Mouse (Mus musculus): ENCODE results near the gene Pigv. TPM values are rescaled to one million over a fixed set of nuclear protein-coding genes. Genes with fewer than 3 reads are reported as not detected.

Pigv gene
- polyA plus RNA-seq (2012; fragmentation: generic; extraction: Trizol): 9.8 TPM

DNA sequence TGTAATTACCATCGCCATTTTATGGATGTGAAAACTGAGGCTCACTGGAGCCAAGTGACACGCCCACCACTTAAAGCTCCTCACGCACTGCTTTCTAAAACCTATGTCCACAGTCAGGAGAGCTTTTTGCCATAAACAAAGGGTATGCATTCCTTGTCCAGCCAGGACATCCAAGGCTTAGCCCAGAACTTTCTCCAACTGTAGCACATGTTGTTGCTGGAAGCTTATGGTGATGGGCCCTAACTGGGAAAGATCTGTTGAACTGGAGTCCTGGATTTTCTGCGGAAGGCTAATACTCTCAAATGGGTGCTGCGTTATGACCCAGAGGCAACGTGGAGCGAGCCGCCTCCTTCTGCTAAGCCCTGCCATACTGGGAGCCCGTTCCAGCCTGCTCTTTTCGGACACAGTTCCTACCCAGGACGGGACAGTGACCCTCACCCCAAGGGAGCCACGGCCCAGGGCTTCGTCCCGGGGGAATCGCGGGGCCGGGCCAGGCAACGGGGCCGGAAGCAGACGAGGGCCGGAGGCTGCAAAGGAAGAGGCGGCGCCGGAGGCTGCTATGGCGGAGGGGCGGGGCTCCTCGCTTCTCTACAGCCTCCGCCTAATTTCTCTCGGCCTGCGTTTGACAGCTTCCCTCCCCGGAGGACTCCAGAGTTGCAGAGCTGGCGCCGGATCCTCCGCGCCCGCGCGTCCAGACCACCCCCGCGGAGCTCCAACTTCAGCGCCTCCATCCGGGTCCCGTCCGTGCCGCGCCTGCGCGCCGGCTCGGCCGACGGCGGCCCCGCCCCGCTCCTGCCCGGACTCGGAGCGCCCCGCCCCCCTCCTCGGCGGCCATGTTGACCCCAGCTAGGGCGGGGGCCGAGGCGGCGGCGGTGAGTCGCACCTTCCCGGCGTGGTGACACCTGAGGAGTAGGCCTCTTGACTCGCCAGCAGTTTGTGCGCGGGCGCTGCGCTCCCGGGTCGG is at the start of gene Pigv:
Gene Pigv, minus strand, starts transcription at position 767 of the 964 bp plus-strand sequence.
- TF ChIP-seq USF1 (IDR thresholded peaks at IDR 0.05; ENCODE audit: low read depth) (no peak), POLR2A (IDR thresholded peaks at IDR 0.05; ENCODE audit: insufficient read length, low read depth) (peak; percentile 90), POLR2AphosphoS2 (IDR thresholded peaks at IDR 0.05; ENCODE audit: insufficient read length, low read depth) (peak; percentile 83), MYOD1 (IDR thresholded peaks at IDR 0.05; ENCODE audit: control insufficient read depth in 1 of 3, insufficient read length in 2 of 3, low read depth in 2 of 3) (peak in 1 of 3 experiments; percentile 26)
- peak within 1 kb of the TSS; percentile 64 for H3ac ChIP-seq (ENCODE audit: control insufficient read depth, insufficient read length)
- peak within 1 kb of the TSS; percentile 88 for H3K4me2 ChIP-seq (ENCODE audit: low read depth)
- H3K4me3 ChIP-seq: peak within 1 kb of the TSS; percentile 73
- H3K36me3 ChIP-seq (ENCODE audit: control insufficient read depth, insufficient read depth): no peaks in the 10 kb centered on the region
- H3K79me2 ChIP-seq (ENCODE audit: control insufficient read depth, insufficient read depth): no peaks in the 10 kb centered on the region
- no peaks in the 10 kb centered on the region for H3K27me3 ChIP-seq (ENCODE audit: control insufficient read depth, insufficient read depth, insufficient read length)

DNA sequence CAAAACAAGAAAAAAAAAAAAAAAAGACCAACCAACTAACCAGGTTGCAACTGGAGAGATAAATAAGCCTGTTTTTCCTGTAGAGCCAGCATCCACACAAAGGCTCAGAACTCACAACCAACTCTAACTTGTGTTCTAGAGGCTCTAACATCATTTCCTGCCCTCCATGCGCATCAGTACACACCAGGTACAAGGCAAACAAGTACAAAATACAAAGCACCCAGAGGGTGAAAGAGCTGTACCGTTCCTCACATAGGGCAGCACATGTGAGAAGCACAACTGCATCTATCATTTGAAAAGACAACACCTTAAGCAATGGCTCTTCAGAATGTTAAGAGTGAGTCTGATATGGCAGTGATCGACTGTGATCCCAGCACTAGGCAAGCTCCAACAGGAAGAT is 47.3 kb upstream of the Pigv start:
- Histone ChIP-seq H3K27me3 (ENCODE audit: control insufficient read depth, insufficient read depth, insufficient read length) (no peaks in the 10 kb centered on the region), H3K4me3 (no peak overlapping the region), H3K36me3 (ENCODE audit: control insufficient read depth, insufficient read depth) (peaks cover 38% of the 10 kb centered on the region), H3K79me2 (ENCODE audit: control insufficient read depth, insufficient read depth) (peaks cover 87% of the 10 kb centered on the region), H3ac (ENCODE audit: control insufficient read depth, insufficient read length) (no peak overlapping the region), H3K4me2 (ENCODE audit: low read depth) (no peak overlapping the region)
- TF ChIP-seq E2F4 (IDR thresholded peaks at IDR 0.05; ENCODE audit: insufficient read depth) (no peak), CEBPB (IDR thresholded peaks at IDR 0.05; ENCODE audit: insufficient read depth, poor library complexity, severe bottlenecking) (no peak), TCF12 (IDR thresholded peaks at IDR 0.05; ENCODE audit: insufficient read depth, poor library complexity, severe bottlenecking) (no peak), SRF (IDR thresholded peaks at IDR 0.05; ENCODE audit: control insufficient read depth, insufficient read length, low read depth) (no peak), POLR2A (IDR thresholded peaks at IDR 0.05; ENCODE audit: insufficient read length, low read depth) (no peak), MYOD1 (IDR thresholded peaks at IDR 0.05; ENCODE audit: control insufficient read depth in 1 of 3, insufficient read length in 2 of 3, low read depth in 2 of 3) (no peak), TCF3 (IDR thresholded peaks at IDR 0.05; ENCODE audit: insufficient read length, low read depth) (no peak), REST (IDR thresholded peaks at IDR 0.05; ENCODE audit: insufficient read depth, insufficient read length) (no peak), USF1 (IDR thresholded peaks at IDR 0.05; ENCODE audit: low read depth) (no peak)

DNA sequence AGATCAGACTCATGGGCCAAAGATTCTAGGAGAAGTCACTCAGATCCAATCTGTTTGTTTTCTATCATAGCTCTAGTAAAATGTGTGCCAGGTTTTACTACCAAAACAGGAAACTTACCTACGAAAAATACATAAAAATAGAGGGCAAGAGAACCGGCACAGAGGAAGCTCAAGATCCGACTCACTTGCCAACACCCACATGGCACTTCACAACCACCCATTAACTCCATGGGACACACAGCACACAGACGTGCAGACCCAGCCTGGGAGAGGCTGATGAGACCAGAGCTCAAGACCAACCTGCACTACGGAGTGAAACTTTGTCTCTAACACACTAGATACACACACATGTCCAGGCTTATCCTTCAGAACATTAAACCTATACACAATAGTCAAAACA is 40.3 kb upstream of the Pigv start:
- Histone ChIP-seq H3K79me2 (ENCODE audit: control insufficient read depth, insufficient read depth) (peaks cover 66% of the 10 kb centered on the region), H3K27me3 (ENCODE audit: control insufficient read depth, insufficient read depth, insufficient read length) (no peaks in the 10 kb centered on the region), H3K4me3 (no peak overlapping the region), H3K4me2 (ENCODE audit: low read depth) (no peak overlapping the region), H3ac (ENCODE audit: control insufficient read depth, insufficient read length) (no peak overlapping the region), H3K36me3 (ENCODE audit: control insufficient read depth, insufficient read depth) (peaks cover 20% of the 10 kb centered on the region)
- TF ChIP-seq CEBPB (IDR thresholded peaks at IDR 0.05; ENCODE audit: insufficient read depth, poor library complexity, severe bottlenecking): no peak

DNA sequence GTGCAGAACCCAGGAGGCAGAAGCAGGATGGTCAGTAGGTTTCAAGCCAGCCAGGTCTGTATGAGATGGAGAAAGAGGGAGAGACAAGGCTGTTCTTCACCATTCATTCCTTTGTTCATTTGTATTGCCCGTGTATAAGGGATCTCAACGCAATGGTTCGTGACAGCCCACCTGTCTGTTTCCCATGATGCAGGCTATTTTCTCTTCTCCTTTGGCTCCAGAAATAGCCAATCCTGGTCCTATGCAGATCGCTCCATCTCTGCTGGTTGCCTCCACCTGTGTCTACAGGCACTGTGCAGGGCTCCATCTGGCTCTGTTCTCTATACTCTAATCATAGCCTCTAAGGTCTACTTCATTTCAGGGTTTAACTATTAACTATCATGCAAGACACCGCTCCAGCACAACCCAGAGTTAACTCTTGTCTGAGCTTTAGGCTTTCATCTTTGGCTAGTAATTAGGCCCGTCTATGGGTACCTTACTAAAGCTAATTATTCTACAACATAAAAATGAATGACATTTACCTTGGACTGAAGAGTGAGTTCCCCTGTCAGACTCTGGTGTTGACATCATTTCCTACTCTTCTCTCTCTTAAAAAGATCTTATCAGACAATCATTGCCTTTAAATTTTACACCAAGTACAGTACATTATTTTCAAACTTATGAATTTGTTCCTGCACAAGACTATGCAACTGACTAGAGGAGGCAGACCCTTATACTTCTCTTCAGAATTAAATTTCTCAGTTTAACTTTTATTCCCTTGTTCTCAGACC is 39.0 kb upstream of the Pigv start:
- Histone ChIP-seq H3K4me3 (no peak overlapping the region), H3ac (ENCODE audit: control insufficient read depth, insufficient read length) (no peak overlapping the region), H3K27me3 (ENCODE audit: control insufficient read depth, insufficient read depth, insufficient read length) (no peaks in the 10 kb centered on the region), H3K79me2 (ENCODE audit: control insufficient read depth, insufficient read depth) (peaks cover 58% of the 10 kb centered on the region), H3K36me3 (ENCODE audit: control insufficient read depth, insufficient read depth) (peaks cover 18% of the 10 kb centered on the region), H3K4me2 (ENCODE audit: low read depth) (no peak overlapping the region)
- TF ChIP-seq POLR2AphosphoS2 (IDR thresholded peaks at IDR 0.05; ENCODE audit: insufficient read length, low read depth) (no peak), USF1 (IDR thresholded peaks at IDR 0.05; ENCODE audit: low read depth) (no peak), CEBPB (IDR thresholded peaks at IDR 0.05; ENCODE audit: insufficient read depth, poor library complexity, severe bottlenecking) (no peak), MYOD1 (IDR thresholded peaks at IDR 0.05; ENCODE audit: control insufficient read depth in 1 of 3, insufficient read length in 2 of 3, low read depth in 2 of 3) (no peak), SRF (IDR thresholded peaks at IDR 0.05; ENCODE audit: control insufficient read depth, insufficient read length, low read depth) (no peak), MYOG (IDR thresholded peaks at IDR 0.05; ENCODE audit: control insufficient read depth in 1 of 3, insufficient read depth in 1 of 3, insufficient read length in 2 of 3, low read depth in 2 of 3) (no peak), POLR2A (IDR thresholded peaks at IDR 0.05; ENCODE audit: insufficient read length, low read depth) (no peak), E2F4 (IDR thresholded peaks at IDR 0.05; ENCODE audit: insufficient read depth) (no peak), TCF3 (IDR thresholded peaks at IDR 0.05; ENCODE audit: insufficient read length, low read depth) (no peak), MAX (IDR thresholded peaks at IDR 0.05; ENCODE audit: low read depth) (no peak), TCF12 (IDR thresholded peaks at IDR 0.05; ENCODE audit: insufficient read depth, poor library complexity, severe bottlenecking) (no peak), REST (IDR thresholded peaks at IDR 0.05; ENCODE audit: insufficient read depth, insufficient read length) (no peak)

DNA sequence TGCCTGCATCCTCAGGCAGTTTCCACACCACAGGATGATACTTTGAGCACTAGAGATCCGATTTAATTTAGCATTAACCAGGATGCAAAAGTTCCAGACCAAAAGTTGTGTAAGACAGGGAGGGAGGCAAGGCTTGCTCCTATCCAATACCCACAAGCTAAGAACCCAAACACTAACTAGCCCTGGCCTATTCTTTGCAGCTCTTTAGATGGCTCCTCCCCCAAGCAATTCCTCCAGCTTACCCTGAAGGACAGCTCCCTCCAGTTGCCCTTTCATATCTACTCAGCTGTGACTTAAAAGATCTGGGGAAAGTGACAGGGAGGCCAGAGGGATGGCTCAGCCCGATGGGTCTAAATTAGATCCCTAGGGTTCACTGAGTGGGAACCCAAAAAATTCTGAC is 36.9 kb upstream of the Pigv start:
- Histone ChIP-seq H3K4me3 (no peak overlapping the region), H3K27me3 (ENCODE audit: control insufficient read depth, insufficient read depth, insufficient read length) (no peaks in the 10 kb centered on the region), H3ac (ENCODE audit: control insufficient read depth, insufficient read length) (no peak overlapping the region), H3K36me3 (ENCODE audit: control insufficient read depth, insufficient read depth) (peaks cover 12% of the 10 kb centered on the region), H3K4me2 (ENCODE audit: low read depth) (no peak overlapping the region), H3K79me2 (ENCODE audit: control insufficient read depth, insufficient read depth) (peaks cover 61% of the 10 kb centered on the region)
- TF ChIP-seq SRF (IDR thresholded peaks at IDR 0.05; ENCODE audit: control insufficient read depth, insufficient read length, low read depth) (no peak), MAX (IDR thresholded peaks at IDR 0.05; ENCODE audit: low read depth) (no peak), REST (IDR thresholded peaks at IDR 0.05; ENCODE audit: insufficient read depth, insufficient read length) (no peak), POLR2A (IDR thresholded peaks at IDR 0.05; ENCODE audit: insufficient read length, low read depth) (no peak), USF1 (IDR thresholded peaks at IDR 0.05; ENCODE audit: low read depth) (no peak), TCF12 (IDR thresholded peaks at IDR 0.05; ENCODE audit: insufficient read depth, poor library complexity, severe bottlenecking) (no peak), MYOG (IDR thresholded peaks at IDR 0.05; ENCODE audit: control insufficient read depth in 1 of 3, insufficient read depth in 1 of 3, insufficient read length in 2 of 3, low read depth in 2 of 3) (no peak), CEBPB (IDR thresholded peaks at IDR 0.05; ENCODE audit: insufficient read depth, poor library complexity, severe bottlenecking) (no peak), TCF3 (IDR thresholded peaks at IDR 0.05; ENCODE audit: insufficient read length, low read depth) (no peak)
